Mouse (Mus musculus) CD4-positive, CD25-positive, alpha-beta regulatory T cell, adult 4 months (primary cell): Measurements from ENCODE around the gene Nav3. TPM values are rescaled to one million over a fixed set of nuclear protein-coding genes. Genes with fewer than 3 reads are reported as not detected.

ENCODE experiments used
- ATAC-seq: one replicate; pipeline ENCODE4 v1.8.0; 2017
- polyA plus RNA-seq, 2 experiments: library from polyadenylated mRNA; unstranded; fragments of 100-300 nt; shearing (Covaris generic); gene quantifications; one replicate each; pipeline ENCODE4 v1.2.1; 2017

Gene Nav3
- polyA plus RNA-seq, 2 experiments from 2014 or later, result 0.05 TPM; not detected in 1

DNA sequence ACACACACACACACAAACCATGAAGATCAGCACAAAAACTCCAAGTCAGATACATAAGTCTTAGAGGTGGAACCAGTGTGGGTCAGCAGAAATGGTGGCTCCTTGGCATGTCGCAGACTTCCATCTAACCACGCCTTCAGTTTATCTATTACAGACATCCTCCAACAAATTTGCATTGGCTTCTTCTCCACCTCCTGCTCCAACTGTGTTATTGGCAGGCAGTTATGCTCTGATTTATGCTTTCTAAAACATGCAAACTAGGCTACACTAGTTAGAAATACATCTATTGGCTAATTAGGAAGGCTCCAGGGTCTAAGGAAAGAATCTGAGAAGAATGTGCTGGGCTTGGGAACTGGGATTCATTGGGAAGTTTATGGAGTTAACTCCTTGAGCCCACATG is 75.2 kb downstream of the Nav3 start:
- no peak for ATAC-seq

DNA sequence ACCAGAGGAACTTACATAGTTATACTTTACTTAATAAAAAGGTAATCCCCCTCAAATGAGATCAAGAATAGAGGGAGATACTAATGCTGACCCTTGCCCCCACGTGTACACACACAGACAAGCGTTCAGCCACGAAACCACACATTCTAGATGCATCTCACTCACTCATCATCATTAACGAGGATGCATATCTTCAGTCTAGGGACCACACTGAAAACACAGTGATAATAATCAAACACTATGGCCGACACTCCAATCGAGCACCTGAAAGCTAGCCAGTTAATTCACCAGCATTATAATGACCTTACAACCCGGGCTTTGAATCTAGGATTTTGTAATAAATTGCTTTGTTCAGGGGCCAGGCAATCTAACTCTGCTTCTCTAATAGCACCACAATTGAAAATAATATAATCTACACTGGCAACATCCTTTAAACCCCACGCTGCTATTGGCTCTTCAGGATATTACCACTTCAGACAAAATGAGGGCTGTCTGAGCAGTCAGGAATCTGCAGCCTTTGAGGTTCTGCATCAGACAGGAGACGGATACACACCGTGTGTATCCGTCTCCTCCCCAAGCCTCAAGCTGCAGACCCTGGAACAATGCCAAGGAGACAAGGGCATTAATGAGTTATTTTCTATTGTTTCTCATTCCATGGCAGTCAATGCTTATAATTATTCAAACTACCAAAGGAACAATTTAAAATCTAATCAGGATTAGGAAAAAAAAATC is 83.1 kb downstream of the Nav3 start:
- no peak for ATAC-seq

DNA sequence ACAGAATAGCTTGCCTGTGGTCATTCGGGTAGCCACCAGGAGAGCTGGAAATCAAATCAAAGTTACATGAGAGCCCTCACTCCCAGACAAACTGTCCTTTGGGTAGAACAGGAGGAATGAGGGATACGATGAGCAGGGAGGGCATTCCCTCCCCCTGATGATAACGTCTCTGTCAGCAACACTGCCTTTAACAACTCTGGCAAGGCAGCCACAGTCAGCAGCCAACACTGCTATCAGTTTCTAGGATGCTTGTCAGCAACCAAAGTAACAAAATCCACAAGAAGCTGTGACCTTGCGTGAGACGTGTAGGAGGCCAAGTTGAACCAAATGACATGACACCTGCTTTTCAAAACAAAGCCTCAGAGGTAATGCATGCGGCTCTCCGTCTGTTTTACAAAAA is 103.9 kb downstream of the Nav3 start:
- ATAC-seq, result no peak

DNA sequence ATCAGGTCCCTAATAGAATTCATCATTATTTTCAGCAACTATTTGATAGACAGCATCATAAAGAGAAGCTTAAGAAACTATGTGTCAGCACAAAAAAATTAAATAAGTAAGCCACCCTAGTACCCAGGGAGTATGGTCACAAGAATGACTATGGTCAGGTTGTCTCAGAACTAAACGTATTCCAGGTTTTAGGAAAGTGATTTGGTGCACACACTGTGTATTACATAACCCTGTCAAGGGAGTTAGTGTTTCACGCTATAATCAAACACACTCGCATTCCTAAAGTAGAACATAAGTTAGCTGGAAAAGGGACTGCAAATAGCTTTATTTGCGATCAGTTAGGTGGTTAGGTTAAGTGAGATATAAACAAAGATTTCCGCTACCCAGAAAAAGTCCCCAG is 126.0 kb downstream of the Nav3 start:
- no peak for ATAC-seq

DNA sequence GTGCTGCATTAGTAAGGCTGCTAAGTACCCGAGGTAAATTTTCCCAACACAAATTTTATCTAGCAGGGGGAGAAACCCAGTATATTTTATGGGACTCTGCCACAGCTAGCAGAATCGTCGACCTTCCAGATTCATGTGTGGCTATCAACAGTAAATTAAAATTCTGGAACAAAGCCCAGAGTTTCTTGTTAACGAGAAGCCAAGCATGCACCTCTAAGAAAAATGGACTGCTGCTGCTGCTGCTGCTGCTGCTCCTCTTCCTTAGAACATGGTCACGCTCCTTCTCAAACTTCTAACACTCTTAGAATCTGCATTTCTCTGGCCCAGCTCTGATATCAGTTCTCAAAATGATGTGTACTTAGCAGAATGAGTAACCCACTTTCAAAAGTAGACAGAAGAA is 126.4 kb downstream of the Nav3 start:
- ATAC-seq, result no peak

DNA sequence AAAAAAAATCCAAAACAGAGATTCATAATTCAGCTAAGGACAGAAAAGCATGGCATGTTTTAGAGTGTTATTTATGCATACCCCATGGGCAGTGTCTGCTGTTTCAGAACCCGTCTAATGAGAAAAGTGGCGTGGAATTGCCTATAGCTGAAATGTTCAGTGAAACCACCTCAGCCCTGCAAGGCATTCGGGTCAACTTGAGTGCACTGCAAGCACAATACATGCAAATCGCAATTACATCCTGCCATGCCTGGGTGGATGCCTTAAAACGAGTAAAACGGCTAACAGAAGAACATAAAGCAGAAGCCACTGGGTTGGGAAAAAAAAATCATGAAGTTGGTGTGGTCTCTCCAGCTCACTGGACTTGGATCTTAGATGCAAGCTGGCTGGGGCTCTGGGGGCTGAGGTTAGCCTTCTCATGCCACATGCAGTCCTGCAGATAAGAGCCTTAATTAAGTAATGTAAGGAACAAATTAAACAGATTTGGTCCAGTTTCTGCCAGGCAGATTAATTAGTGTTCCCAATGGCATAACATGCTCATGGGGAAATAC is 133.8 kb downstream of the Nav3 start:
- ATAC-seq, result no peak

DNA sequence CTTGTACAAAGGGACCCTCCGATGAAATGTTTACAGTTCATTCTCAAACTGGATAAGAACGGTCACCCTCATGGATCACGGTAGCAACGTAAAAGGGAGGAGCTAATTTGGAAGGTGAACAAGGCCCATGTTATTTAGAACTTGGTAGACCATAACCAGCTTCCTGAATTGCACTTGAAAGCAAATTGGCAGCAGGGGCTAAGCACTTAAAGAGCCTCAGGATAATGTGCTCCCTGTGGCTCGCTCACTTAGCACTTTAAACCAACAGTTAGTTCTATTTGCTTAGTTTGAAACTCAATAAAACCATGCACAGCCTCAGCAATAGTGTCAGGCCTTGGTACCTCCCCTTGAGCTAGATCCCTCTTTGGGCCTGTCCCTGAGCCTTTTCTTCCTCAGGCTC is 138.7 kb downstream of the Nav3 start:
- no peak for ATAC-seq

DNA sequence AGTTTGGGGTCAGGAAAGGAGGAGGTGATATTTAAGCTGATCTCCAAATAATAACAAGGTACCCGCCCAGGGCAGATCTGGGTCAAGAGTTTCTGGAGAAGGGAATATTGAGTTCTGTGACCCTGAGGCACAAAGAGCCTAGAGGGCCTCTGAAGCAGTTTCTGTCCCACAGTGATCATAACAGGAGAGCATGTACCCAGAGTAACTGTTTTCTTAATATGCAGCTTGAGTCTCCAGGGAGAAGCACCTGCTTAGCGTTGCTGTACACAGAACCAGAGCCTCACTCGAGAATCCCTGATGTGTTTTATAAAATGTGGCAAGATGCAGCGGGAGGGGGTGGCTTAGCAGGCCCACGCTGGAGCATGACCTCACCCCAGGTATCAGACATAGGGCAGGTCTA is 141.5 kb downstream of the Nav3 start:
- no peak for ATAC-seq

DNA sequence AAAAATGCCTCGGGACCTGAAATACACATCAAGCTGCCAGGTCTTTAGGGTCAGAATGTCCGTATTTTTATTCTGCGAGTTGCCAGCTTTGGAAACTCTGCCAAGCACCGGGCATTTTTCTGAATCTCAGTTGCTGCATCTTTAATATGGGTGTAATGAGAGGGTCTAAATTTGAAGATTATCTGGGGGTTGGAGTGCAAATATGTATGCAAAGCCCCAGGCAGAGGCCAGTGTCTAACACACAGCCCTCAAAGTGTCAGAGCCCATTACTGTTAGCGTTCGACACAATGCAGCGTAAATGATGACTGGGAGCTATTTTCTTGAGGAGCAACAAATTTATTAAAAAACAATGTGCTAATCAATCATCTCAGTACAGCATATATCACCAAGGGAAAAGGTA is 142.0 kb downstream of the Nav3 start:
- ATAC-seq, result no peak

DNA sequence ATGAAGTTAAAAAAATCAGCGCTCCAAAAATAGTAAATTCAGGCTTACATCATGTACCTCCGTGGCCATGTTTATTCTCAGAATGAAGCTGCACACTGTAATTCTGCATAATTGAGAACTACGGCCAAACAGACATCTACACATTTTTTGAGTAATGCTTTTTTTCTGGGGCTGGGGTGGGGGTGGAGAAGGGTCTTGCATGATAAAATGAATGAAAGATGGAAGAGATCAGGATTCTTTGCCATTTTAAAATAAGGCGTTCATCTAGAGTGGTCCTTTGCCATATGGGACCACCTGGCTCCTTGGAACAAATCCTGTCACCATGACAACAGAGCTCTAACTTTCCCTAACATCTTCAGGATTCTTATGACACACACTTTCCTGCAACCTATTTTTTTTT is 146.5 kb downstream of the Nav3 start:
- ATAC-seq, result no peak

DNA sequence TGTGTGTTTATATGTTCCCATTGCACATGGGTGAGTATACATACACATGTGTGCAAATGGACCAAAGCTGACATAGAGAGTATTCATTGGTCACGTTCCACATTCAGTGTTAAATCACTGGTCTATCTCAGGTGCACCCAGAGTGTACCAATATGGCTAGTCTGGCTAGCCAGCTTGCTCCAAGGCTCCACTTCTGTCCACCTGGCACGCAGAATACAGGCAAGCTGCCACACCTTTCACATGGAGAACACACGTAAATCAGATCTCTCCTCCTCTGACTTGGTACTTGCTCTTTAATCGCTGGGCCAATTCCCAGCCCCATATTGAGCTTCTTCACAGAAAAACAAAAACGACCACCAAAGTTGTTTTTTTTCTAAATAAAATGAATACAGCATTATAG is 150.4 kb downstream of the Nav3 start:
- ATAC-seq, result no peak

DNA sequence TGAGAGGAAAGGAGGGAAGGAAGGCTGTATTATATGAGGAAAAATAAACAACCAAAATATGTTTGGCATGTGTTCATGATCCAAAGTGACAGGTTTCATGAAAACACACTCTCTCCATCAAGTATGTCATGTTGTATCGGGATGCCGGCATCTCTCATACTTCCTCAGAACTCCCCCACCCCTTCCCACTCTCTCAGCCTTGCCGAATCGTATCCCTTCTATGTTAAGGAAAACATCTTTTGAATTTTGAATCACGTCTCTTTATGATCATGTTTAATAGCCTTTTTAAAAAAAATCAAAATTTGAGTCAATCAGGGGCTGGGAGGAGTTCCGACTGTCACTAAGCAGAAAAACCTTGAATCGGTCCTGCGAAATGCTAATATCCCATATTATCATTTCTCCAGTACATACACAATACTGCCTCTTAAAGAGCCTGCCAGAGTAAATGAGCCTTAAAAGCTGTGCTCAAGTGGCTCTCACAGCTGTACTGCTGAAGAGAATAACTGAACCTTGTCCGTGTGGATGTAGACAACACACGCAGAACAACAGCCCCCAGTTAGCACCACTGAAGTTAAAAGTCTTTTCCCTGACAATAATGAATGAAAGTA is 165.9 kb downstream of the Nav3 start:
- ATAC-seq, result no peak

DNA sequence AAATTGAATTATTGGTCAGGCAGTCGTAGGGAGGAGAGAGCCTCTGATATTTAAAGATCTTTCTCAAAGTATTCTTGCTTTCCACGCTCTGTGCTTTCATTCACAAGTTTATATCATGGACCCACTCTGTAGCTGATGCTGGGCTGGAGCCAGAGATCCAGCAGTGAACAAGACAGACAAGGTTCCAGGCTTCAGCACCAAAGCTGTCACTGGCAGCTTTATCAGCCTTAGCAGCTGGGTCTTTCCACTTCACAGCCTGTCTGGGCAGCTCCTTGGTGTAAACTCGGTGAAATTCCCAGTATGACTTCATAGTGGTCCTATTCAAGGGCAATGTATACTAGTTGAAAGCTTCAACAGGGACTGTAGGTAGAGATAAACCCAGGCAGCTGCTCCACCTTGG is 172.1 kb downstream of the Nav3 start:
- ATAC-seq, result no peak

DNA sequence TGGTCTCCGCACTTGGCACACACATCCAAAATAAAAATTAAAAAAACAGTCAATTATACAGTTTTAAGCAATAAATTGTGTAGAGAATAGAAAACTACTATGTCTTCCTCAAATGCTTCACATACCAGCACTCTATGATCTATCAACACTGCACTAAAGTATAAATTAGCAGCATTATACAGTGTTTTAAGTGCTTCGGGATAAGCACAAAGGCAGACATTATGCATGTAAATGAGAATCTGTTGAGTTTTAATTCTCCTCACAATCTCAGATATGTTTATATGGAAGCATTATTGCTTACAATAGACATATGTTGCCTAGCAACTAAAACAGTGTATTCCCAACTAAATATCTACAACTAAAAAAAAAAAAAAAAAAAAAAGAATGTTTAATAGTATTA is 183.2 kb downstream of the Nav3 start:
- no peak for ATAC-seq

DNA sequence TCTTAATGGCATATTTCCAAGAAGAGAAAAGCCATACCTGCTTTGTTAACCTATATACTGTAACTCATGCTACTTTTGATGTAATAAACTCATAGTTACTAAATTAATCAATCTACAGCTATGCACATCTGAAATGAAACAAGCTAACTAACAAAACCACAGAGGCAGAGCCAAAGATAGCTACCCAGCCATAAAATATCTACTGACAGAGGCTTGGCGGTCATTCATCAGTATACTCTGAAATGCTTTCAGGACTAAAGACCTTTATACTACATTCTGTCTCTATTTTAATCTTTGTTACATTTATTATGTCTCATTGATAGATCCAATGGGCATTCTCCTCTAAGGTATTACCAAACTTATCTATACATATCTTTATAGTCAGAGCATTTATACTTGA is 185.4 kb downstream of the Nav3 start:
- ATAC-seq, result no peak

DNA sequence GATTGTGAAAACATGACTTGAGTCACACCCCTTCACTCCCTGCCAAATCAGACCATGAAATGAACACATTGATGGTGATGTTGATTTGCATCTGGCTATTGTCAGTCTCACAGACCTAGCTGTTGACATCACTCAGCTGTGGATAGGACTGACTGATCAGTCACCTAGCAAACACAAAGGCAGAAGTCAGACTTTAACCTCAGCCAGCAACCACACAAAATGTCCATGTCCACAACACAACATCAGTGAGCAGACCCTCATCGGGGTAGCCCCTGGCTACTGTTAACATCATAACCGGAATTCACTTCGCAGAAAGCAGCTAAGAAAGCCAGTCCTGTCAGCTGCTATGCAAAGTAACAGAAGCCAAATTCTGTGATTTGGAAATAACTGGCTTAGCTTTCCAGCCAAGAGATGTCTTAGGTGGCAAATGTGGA is 213.9 kb downstream of the Nav3 start:
- no peak for ATAC-seq

DNA sequence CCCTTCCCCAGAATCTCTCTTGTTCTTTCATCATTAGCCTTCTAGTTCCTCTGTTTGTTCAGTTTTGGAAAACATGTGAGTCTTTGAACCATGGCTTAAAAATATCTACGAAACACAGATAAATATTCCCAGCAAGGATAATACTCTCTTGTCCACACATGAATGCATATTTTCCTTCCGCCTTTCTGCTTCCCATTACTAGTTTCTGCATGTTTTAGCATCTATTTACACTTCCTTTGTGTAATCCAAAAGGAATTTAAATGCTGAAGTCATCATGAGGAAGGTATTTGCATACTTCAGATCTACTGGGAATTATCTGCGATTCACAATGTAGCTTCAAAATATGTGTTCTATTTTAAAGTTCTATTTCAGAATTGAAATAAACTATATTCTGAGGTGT is 215.3 kb downstream of the Nav3 start:
- ATAC-seq, result no peak

DNA sequence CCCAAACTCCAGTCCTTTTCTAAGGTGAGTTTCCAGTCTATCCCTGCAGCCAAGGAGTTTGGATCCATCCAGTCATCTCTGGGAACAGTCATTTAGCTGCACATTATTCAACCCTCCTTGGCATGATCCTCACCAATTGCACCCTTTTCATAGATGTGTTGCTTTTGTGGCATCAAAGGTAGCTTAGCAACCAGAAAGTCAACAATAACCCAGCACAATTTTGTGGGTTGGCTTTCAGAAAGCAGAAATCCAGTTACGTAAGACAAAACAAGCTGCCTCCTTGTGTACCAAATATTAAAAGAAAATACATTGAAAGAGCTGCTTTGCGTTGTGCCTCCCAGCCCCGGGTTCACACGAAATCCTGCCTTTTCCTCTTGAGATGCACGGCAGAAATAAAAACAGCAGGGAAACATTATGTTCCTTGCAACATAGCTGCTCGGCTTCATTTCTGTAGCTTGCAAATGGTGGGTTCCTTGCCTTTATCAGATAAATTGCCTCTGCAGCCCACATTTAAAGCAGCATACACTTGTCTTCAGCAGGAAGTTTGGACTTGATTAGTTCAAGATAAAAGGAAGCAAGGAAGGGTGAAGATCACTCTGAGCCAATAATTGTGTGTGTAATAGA is 222.6 kb downstream of the Nav3 start:
- no peak for ATAC-seq

DNA sequence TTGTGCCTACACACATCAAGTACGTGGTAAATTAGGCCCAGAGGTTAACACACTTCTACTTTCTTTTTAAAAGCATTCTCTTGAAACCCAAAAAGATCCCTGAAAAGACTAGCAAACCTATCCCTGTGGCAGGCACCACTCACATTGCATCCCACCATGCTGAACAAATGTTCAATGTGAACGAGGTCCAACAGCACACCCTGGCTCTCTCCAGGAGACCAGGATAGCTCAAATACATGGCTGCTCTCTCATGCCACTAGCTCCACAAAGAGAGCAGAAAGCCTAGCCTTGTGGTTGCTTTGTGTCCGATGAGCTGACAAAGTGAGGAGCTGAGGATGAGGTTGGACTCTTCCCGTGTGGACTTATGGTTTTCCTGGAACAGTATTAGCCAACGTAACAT is 249.6 kb downstream of the Nav3 start:
- no peak for ATAC-seq

DNA sequence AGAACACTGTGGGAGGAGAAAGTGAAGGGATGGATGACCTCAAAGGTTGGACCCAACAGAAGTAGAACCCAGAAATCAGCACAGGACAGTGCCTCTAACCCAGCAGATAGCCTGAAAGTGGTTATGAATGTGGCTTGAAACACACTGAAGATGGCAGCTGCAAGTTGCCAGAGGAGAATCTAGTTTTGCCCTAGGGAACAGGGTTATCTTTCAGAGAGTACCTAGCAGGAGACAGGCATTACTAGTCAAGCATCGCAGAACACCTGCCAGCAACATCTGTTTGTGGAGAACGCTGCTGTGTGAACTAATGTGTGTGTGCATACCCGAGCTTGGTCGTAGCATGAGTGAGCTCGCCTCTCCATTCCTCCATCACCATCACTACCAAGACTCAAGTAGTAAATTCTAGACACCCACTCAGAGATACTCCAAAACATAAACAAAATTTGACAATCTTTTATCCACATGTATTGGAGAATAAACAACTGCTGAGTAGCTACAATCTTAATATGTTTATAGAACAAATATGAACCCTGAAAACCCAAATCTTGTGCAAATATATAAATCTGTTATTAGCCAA is 251.8 kb downstream of the Nav3 start:
- no peak for ATAC-seq

DNA sequence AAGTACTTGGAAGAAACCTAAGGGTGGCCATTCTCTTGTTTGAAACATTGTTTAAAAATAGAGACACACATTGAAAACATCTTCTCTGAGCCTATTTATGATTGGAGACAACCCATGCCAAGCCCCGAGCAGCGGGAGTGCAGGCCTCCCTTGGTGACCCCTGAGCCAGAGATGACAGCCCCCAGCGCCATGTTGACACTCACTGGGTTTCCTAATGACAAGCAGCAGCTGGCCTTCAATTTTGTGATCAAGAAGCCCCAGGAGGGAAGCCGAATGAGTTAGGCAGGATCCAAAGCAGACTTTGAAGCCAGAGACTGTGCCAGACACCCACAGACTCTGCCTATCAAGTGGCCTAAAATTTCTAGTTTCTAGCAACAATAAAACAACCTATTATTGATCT is 263.1 kb downstream of the Nav3 start:
- ATAC-seq, result no peak

DNA sequence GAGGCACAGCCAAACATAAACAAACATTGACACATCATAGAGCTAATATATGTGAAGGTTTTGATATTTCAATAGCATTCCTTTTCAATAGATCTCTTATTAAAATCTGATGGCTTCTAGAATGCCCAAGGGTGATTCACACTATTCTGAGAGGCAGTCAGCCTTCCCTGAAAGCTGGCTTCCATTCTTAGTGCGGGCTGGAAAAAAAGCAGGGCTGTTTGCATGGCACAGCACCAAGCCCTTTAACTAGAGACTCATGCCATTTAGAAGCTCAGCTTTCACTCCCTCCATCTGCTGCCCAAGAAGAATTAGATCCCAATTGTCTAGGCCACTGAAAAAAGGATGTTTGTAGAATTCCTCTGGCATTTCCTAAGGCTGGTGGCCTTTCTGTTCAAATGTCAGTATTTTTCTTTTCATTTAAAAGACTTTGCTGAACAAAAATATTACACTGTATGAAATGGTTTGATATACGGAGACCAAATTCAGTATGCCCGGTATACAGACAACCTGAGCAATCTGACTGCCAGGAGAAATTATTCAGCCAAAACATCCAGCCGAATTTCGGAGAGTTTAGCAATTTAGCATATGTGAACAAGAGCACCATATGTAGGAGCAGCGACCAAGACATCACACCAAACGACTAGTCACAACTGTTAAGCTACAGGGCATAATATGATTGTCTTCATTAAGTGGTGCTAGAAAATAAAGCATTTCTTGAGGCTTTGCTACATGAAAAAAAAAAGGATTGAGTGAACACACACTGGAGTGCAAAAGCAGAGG is 263.8 kb downstream of the Nav3 start:
- ATAC-seq, result no peak

DNA sequence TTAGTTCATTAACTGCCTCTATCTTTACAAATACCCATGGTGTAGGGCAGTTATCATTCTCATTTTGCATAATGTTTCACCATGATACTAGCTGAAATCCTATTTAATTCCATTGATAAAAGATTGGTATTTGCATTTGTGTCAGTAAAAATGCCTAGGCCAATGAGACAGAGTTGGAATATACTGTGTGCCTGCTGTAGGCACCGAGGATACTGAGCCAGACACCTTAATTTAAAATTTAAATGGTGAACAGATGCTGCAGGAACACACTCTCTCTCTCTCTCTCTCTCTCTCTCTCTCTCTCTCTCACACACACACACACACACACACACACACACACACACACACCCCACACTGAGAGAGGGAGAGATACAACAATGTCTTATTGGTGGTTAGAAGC is 269.8 kb downstream of the Nav3 start:
- no peak for ATAC-seq
